Mouse (Mus musculus): Measurements from ENCODE around the gene Nsmce4a.
"Not testable (repeated sequence)": the region's sequence is repeated elsewhere in the genome, so short reads cannot be mapped to it uniquely, and the experiment has no call there.

Gene Nsmce4a

GRCm38 (mm10) chr7:130572821-130573220 lies at the start of gene Nsmce4a:
TSS of gene Nsmce4a (minus strand) at chr7:130573118.
- DNase-seq (ENCODE audit: low spot score), result no peak

DNA sequence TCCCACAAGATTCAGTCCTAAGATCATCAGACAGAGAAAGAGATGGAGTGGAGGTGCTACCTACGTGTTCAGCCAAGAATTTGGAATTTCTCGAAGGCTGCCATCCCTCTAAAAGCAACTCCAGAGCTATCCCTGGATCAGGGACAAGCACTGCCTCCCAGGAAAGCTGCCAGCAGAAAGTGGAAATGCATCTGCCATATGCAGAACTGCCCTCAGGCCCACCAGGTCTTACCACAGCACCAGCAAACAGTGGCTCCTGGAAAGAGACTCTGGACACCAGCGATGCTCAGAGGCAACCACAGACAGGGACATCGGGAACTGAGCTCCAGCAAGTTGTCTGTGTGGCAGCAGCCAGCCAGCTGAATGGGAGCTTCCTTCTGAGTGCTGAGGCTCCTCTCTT lies 49.4 kb upstream of the Nsmce4a start:
- no peak for DNase-seq (ENCODE audit: low spot score)

GRCm38 (mm10) chr7:130621953-130622352 lies 49.0 kb upstream of the Nsmce4a start:
- DNase-seq (ENCODE audit: low spot score), result no peak

GRCm38 (mm10) chr7:130621068-130621467 lies 48.1 kb upstream of the Nsmce4a start:
- no peak for DNase-seq (ENCODE audit: low spot score)

DNA sequence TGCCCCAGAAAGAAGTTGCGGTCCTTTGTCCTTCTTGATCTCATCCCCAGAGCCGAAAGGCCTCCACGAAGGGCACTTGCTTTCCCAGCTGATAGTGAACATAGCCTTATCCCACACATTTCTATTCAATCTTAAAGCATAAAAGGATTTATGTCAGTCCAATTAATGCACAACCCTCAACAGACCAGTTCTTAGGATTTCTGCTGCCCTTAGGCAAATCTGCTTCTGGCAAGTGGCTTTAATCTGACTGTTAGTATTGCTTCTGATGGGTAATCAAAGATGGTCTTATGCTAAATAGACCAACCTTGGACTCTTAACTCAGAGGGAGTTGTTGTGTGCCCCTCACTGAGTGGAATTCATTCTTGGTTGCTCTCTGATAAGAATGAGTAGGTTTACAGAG lies 44.7 kb upstream of the Nsmce4a start:
- DNase-seq (ENCODE audit: low spot score), result no peak

- DNase-seq (ENCODE audit: low spot score), result no peak
Observed at GRCm38 (mm10) chr7:130613973-130614372, 41.1 kb upstream of the Nsmce4a start.

GRCm38 (mm10) chr7:130606958-130607357 lies 34.0 kb upstream of the Nsmce4a start:
- DNase-seq (ENCODE audit: low spot score), result no peak

DNA sequence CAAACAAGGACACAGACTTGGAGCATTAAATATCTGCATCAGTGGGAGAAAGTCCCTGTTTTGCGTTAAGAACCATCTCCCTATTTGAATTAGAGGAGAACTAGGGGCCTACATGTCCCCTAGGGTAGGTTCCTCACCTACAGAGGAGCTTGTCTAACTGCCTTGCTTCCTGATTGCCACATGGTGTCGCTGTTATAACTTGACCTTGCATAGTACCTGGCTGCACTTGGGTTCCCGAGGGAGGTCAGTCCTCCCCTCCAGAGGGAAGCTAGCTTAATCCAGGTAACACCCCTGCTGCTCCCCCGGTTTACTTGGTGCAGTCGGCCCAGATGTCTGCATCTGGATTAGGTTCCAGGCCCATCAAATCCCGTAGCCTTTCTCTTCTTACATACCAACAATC lies 32.2 kb upstream of the Nsmce4a start:
- DNase-seq (ENCODE audit: low spot score), result no peak

GRCm38 (mm10) chr7:130604390-130604789 lies 31.5 kb upstream of the Nsmce4a start:
- DNase-seq (ENCODE audit: low spot score), result no peak

- DNase-seq (ENCODE audit: low spot score), result no peak
Observed at GRCm38 (mm10) chr7:130603556-130603955, 30.6 kb upstream of the Nsmce4a start.

- no peak for DNase-seq (ENCODE audit: low spot score)
Observed at GRCm38 (mm10) chr7:130602804-130603203, 29.9 kb upstream of the Nsmce4a start.

- DNase-seq (ENCODE audit: low spot score), result no peak
Observed at GRCm38 (mm10) chr7:130600546-130600945, 27.6 kb upstream of the Nsmce4a start.

DNA sequence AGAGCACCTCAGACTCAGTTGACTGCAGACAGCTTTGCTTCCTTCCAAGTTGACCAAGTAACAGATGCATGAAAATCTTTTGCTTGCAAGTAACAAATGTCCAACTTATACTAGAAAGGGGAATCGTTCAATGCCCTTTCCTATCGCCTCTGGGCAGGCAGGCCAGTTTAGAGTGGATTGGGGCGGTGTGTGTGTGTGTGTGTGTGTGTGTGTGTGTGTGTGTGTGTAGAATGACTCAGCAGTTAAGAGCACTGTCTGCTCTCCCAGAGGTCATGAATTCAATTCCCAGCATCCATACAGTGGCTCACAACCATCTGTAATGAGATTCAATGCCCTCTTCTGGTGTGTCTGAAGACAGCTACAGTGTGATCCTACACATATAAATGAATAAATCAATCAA lies 27.2 kb upstream of the Nsmce4a start:
- no peak for DNase-seq (ENCODE audit: low spot score)

GRCm38 (mm10) chr7:130597546-130597945 lies 24.6 kb upstream of the Nsmce4a start:
- DNase-seq (ENCODE audit: low spot score), result no peak

DNA sequence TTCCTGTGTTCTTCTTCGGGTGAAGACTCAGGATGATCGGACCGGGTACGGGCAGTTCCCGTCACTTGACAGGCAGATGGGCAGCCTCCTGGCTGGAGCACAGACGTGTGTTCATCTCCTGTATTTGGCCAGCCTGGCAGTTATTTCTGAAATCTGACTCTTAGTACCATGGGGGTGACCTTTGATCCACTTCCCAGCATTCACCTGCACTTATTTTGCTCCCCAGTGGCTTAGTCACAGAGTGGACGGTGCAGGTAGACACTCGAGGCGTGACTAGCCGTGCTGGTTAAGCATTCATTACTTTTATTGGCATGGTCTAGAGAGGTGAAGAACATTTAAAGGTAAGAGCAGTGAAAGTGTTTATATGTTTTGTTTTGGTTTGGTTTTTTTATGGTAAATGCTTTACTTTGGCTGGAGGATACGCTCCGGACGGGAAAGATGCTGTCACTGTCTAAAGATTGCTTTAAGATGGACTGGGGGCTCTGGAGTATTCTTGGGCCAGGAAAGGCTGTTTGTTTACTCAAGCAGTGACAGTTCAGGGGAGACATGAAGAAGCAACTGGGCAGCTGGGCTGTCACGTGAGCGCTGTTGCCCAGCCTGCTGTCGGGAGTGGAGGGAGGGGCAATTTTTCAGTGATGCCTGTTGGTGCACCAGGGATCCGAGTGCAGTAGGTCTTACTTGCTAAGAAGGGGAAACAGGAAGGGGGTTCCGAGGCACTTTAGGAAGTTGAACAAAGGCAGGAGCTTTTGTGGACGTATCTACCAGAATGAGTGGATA lies 23.3 kb upstream of the Nsmce4a start:
- DNase-seq (ENCODE audit: low spot score), result not testable (repeated sequence)

DNA sequence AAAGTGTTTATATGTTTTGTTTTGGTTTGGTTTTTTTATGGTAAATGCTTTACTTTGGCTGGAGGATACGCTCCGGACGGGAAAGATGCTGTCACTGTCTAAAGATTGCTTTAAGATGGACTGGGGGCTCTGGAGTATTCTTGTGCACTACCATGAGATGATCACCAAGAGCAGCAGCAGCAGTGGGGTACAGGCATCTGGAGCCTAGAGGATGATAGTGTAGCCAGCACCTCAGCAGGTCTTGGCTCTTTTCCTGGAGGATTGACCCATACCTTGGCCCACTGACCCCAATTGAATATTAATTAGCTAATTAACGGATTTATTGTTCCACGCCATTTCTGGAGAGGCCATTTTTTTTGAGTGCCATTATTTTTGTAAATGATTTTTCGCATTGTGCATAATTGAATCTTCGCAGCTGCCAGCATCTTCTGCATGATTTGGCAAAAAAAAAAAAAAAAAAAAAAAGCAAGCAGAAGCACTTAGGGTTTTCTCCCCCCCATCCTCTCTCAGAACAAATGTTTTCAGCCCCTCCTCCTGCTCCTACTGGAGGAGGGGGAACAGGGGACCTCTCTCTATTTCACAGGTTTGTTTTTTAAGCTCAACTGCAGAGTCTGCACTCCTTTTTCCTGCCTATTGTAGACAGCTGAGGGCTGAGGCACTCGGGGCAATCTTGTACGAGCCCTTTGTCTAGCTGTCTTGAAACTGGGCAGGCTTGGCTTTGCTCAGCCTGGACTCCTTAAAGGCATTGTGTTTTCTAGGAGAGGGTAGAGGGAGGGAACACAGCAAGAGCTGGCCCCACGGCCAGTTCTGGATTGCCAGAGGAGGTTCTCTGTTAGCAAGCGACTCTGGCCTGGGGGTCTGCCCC lies 20.7 kb upstream of the Nsmce4a start:
- not testable (repeated sequence) for DNase-seq (ENCODE audit: low spot score)

GRCm38 (mm10) chr7:130592975-130593374 lies 20.1 kb upstream of the Nsmce4a start:
- not testable (repeated sequence) for DNase-seq (ENCODE audit: low spot score)

DNA sequence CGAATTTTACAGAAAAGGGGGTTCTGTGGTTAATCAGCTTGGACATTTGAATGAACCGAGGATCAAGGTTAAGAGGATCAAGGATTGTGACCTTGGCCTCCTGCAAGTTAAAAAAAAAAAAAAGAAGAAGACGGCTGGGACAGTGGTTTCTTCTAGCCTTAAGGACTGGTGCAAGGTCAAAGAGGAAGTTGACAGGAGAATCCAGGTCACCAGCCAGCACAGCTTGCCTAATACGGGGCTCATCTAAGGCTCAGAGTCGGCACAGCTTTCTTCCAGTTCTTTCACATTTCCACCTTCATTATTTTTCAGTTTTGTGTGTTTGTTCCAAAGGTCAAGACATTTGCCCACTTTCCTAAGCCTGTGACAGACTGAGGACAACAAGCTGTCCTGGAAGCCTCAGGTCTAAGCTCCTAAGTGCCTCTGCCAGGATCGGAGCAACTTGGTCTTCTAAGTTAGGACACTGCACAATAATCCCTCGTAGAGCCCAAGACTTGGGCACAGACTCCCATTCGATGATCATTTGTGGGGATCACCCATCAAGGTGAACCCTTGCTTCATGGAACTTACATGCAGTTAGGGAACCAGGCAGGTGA lies 18.0 kb upstream of the Nsmce4a start:
- DNase-seq (ENCODE audit: low spot score), result no peak

DNA sequence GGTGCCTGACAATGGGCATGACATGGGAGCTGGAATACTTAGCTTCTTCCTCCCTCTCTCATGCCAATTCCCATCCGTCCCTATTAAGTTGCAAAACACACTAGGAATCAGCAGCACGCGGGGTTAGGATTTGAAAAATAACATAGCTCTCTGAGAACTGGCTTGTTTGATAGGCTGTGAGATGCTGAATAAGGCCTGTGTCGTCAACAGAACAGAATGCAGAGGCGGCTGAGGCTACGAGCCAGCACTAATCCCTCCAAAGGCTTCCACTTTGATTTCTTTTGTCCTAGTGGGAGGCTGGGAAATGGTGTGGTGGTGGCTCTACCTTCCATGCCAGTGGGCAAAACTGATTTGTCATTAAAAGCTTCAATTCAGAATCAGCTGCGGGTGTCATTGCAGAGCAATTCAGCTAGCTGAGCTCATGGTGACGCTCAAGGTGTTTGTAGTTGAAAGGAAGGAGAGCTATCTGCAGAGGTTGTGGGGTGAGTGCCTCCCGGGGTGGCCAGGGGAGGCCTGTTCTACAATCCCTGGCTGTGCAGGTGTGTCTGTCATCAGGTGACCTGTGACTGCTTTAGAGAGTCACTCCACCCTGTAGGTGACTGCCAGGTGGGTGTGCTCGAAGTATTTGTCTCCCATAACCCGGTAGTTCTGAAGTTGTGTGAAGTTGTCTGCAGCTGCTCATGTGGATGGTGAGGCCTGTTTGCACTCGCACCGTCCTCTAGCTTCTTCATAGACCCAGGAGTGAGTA lies 17.3 kb upstream of the Nsmce4a start:
- DNase-seq (ENCODE audit: low spot score), result no peak

GRCm38 (mm10) chr7:130586521-130587072 lies 13.7 kb upstream of the Nsmce4a start:
- DNase-seq (ENCODE audit: low spot score), result no peak

DNA sequence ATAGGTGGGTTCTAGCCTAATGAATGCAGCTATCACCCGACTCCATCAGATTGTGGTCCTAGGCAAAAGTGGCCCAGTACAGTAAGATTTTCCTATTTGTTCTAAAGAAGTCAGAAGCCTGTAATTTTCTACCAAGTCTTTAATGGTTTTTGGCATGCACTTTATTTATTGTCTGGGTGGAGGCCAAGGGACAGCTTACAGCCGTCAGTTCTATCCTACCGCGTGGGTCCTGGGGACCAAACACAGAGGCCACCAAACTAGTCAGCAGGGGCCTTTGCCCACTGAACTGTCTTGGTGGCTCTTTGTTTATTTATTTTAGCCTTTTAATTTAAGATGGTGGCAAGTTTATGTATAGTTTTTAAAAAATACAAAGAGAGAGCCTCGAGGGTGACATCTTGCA lies 5.7 kb upstream of the Nsmce4a start:
- DNase-seq (ENCODE audit: low spot score), result no peak

GRCm38 (mm10) chr7:130578066-130578465 lies 5.1 kb upstream of the Nsmce4a start:
- DNase-seq (ENCODE audit: low spot score), result no peak

Measured in urinary bladder, postnatal 14 days (tissue).